Mouse (Mus musculus) T-helper 1 cell (primary cell): ENCODE measurements around the gene Gm2026.
"Not testable (repeated sequence)": the region's sequence is repeated elsewhere in the genome, so short reads cannot be mapped to it uniquely, and the experiment has no call there.

Source experiments
- in situ Hi-C: fragments of 300-600 bp; cut with MboI, MseI; formaldehyde crosslinking; loops from one replicate; pipeline ENCODE4 v1.15.1; 2025; ENCODE audit warnings: high pct_unique_total_duplicates

The Gm2026 gene

GRCm38 (mm10) chr2:175965031-175965430 is at the start of gene Gm2026:
Gene Gm2026, plus strand, starts transcription at chr2:175965331.
- in situ Hi-C loops, result not testable (repeated sequence)

- in situ Hi-C loops, result not testable (repeated sequence)
Measured at GRCm38 (mm10) chr2:175931000-175931399, 34.1 kb upstream of the Gm2026 start, which contains the start of gene Zfp966. Gene Zfp966, minus strand, starts transcription at chr2:175931100.
